Mouse (Mus musculus) kidney, adult 18-20 months (tissue): ENCODE data around the gene Gm20695.
A peak's percentile ranks its signal among the peaks of the same experiment; 100 is the strongest.

Source experiments
- DNase-seq: peaks from one replicate; pipeline ENCODE4 v3.0.0; 2021

Gm20695 gene

GRCm38 (mm10) chr16:3896046-3896445 lies 11.6 kb downstream of the Gm20695 start:
- no peak for DNase-seq

GRCm38 (mm10) chr16:3896553-3896952 lies 12.1 kb downstream of the Gm20695 start:
- no peak for DNase-seq

GRCm38 (mm10) chr16:3907471-3907870 lies 23.0 kb downstream of the Gm20695 start:
- DNase-seq: no peak

- peak; percentile 95 for DNase-seq
Observed at GRCm38 (mm10) chr16:3908537-3909111, 24.2 kb downstream of the Gm20695 start, which contains the start of the genes 1700037C18Rik and Cluap1. TSS of gene 1700037C18Rik (minus strand) at chr16:3908689. TSS of gene Cluap1 (plus strand) at chr16:3908801.

- DNase-seq: no peak
Observed at GRCm38 (mm10) chr16:3909118-3909517, 24.7 kb downstream of the Gm20695 start.

GRCm38 (mm10) chr16:3920756-3921155 lies 36.3 kb downstream of the Gm20695 start:
- no peak for DNase-seq

GRCm38 (mm10) chr16:3923515-3923914 lies 39.1 kb downstream of the Gm20695 start:
- DNase-seq: no peak

- DNase-seq: no peak
Observed at GRCm38 (mm10) chr16:3923966-3924365, 39.5 kb downstream of the Gm20695 start.

GRCm38 (mm10) chr16:3928582-3928981 lies 44.1 kb downstream of the Gm20695 start:
- no peak for DNase-seq

- no peak for DNase-seq
Observed at GRCm38 (mm10) chr16:3929151-3929550, 44.7 kb downstream of the Gm20695 start.

GRCm38 (mm10) chr16:3933536-3933935 lies 49.1 kb downstream of the Gm20695 start:
- no peak for DNase-seq

- DNase-seq: peak; percentile 27
Observed at GRCm38 (mm10) chr16:3934091-3934490, 49.6 kb downstream of the Gm20695 start.

GRCm38 (mm10) chr16:3934701-3935100 lies 50.3 kb downstream of the Gm20695 start:
- no peak for DNase-seq

GRCm38 (mm10) chr16:3951141-3951540 lies 66.7 kb downstream of the Gm20695 start:
- DNase-seq: no peak

GRCm38 (mm10) chr16:3956369-3956768 lies 71.9 kb downstream of the Gm20695 start:
- DNase-seq: peak; percentile 16

- no peak for DNase-seq
Observed at GRCm38 (mm10) chr16:3959261-3959660, 74.8 kb downstream of the Gm20695 start.

GRCm38 (mm10) chr16:3964990-3965389 lies 80.5 kb downstream of the Gm20695 start:
- DNase-seq: no peak

GRCm38 (mm10) chr16:3965534-3965933 lies 81.1 kb downstream of the Gm20695 start:
- no peak for DNase-seq
